Mouse (Mus musculus) small intestine, adult 2 months (tissue): ENCODE measurements around the gene Arhgef3. TPM values are rescaled to one million over a fixed set of nuclear protein-coding genes. Genes with fewer than 3 reads are reported as not detected.

Experiments
- H3K27ac ChIP-seq: fragments of 200-500 bp; 2 replicates; pipeline ENCODE4 v1.5.1; 2012; ENCODE audit warnings: low read depth, low read length, control low read depth, inconsistent platforms; ENCODE audit not compliant: insufficient read depth
- H3K27me3 ChIP-seq: fragments of 200-500 bp; 2 replicates; pipeline ENCODE4 v1.6.1; 2012; ENCODE audit warnings: mild to moderate bottlenecking, moderate library complexity, low read length, inconsistent platforms; ENCODE audit not compliant: control insufficient read depth, insufficient read depth
- H3K36me3 ChIP-seq: fragments of 200-500 bp; 2 replicates; pipeline ENCODE4 v1.6.1; 2012; ENCODE audit warnings: mild to moderate bottlenecking, low read length, control low read depth, inconsistent platforms; ENCODE audit not compliant: control insufficient read depth, insufficient read depth
- H3K4me1 ChIP-seq: fragments of 200-500 bp; 2 replicates; pipeline ENCODE4 v1.6.1; 2012; ENCODE audit warnings: low read length, inconsistent platforms, mixed read lengths; ENCODE audit not compliant: control insufficient read depth, insufficient read depth, insufficient read length
- H3K4me3 ChIP-seq: fragments of 200-500 bp; 2 replicates; pipeline ENCODE4 v1.5.1; 2012; ENCODE audit warnings: low read depth, mild to moderate bottlenecking, control low read depth, inconsistent platforms, low read length, moderate library complexity
- CTCF ChIP-seq: fragments of 200-500 bp; IDR thresholded peaks from 2 replicates; pipeline ENCODE4 v1.5.1; 2012; ENCODE audit warnings: low read depth, mild to moderate bottlenecking, control low read depth, inconsistent platforms, low read length, moderate library complexity, mixed read lengths; ENCODE audit not compliant: insufficient replicate concordance, insufficient read length; ENCODE audit errors: extremely low read depth
- POLR2A ChIP-seq: fragments of 200-500 bp; IDR thresholded peaks from 2 replicates; pipeline ENCODE4 v1.6.1; 2012; ENCODE audit warnings: low read depth, mild to moderate bottlenecking, control low read depth, inconsistent platforms, low read length, moderate library complexity
- WGBS: fragments of 180-500 bp; shearing (Covaris S2); methylation state at CpG from one replicate; pipeline ENCODE4 v1.1.7; 2018; 5-methylcytosine and 5-hydroxymethylcytosine counted together
- polyA plus RNA-seq: library from polyadenylated mRNA; depleted of rRNA; stranded (reverse); fragments of >200 nt; gene quantifications from 2 replicates; pipeline ENCODE4 v1.2.3, GENCODE M21; 2012

Arhgef3 gene
- polyA plus RNA-seq, 1 experiment, result 7.0 TPM

- Histone ChIP-seq H3K4me1 (peaks cover 8% of the 10 kb centered on the region; the same call in 1 of the 2 replicates), H3K27ac (no peak overlapping the region), H3K36me3 (no peaks in the 10 kb centered on the region), H3K4me3 (no peak overlapping the region), H3K27me3 (no peaks in the 10 kb centered on the region)
- TF ChIP-seq CTCF (no peak), POLR2A (no peak)
- WGBS, result 94% methylated on average over 7 of the region's 7 CpGs
Observed at GRCm38 (mm10) chr14:27160762-27161161, 46.1 kb downstream of the Arhgef3 start.

- WGBS, result 33% methylated on average over 6 of the region's 6 CpGs
- no peaks in the 10 kb centered on the region for H3K27me3 ChIP-seq
- TF ChIP-seq CTCF (no peak), POLR2A (no peak)
- no peak overlapping the region for H3K4me3 ChIP-seq
- H3K4me1 ChIP-seq, result peaks cover 8% of the 10 kb centered on the region; the same call in 1 of the 2 replicates
- H3K36me3 ChIP-seq, result no peaks in the 10 kb centered on the region
- peak overlapping the region; percentile 80 for H3K27ac ChIP-seq
Observed at GRCm38 (mm10) chr14:27164639-27165038, 49.9 kb downstream of the Arhgef3 start.

DNA sequence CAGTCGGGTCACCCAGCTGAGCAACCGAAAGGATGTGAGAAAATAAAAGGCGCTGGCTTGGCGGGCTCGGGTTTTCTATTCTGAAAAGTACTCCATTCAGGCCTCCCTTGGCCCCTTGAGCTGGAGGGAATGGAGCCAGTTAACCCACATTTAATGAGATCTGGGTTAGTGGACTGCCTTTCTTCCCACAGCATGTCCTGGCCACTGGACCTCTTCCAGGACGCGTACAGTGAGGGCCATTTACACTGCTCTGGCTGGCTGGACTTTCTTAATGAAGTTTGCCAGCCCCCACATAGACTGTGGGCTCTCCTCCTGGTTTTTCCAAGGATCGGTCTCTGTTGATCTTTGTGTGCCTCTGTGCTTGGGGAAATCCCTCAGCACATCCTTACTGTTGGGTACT, 52.1 kb downstream of the Arhgef3 start:
- Histone ChIP-seq H3K4me3 (no peak overlapping the region), H3K27ac (no peak overlapping the region), H3K27me3 (no peaks in the 10 kb centered on the region), H3K4me1 (peaks cover 11% of the 10 kb centered on the region; the same call in 1 of the 2 replicates), H3K36me3 (no peaks in the 10 kb centered on the region)
- WGBS, result 80% methylated on average over 8 of the region's 8 CpGs
- TF ChIP-seq POLR2A (no peak), CTCF (no peak)

- Histone ChIP-seq H3K27ac (no peak overlapping the region), H3K27me3 (no peaks in the 10 kb centered on the region), H3K4me3 (no peak overlapping the region), H3K36me3 (no peaks in the 10 kb centered on the region), H3K4me1 (peaks cover 11% of the 10 kb centered on the region; the same call in 1 of the 2 replicates)
- WGBS, result 48% methylated on average over 4 of the region's 4 CpGs
- TF ChIP-seq POLR2A (no peak), CTCF (no peak)
Observed at GRCm38 (mm10) chr14:27167177-27167576, 52.5 kb downstream of the Arhgef3 start.

DNA sequence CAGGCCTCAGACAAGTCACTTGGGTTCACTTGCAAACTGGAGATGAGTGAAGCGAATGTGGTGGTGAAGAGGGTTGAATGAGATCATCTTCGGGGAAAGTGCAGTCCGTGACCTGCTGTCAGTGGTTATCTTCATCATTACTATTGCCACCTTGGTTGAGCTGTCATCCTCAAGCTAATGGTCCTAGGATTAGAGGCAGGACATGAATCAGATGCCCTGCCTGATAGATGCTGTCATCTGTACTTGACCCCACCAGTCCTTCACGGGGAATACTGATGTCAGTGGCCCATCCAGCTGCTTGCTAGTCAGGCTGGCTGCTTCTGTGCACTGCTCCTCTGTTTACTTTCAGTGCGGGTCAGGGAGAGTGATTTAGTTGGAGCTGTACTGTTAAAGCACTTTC, 53.7 kb downstream of the Arhgef3 start:
- whole genome bisulfite sequencing, result 81% methylated on average over 5 of the region's 5 CpGs
- no peaks in the 10 kb centered on the region for H3K27me3 ChIP-seq
- no peak for TF ChIP-seq POLR2A
- TF ChIP-seq CTCF, result no peak
- H3K4me3 ChIP-seq, result no peak overlapping the region
- H3K27ac ChIP-seq, result no peak overlapping the region
- H3K36me3 ChIP-seq, result no peaks in the 10 kb centered on the region
- H3K4me1 ChIP-seq, result peaks cover 12% of the 10 kb centered on the region; the same call in 1 of the 2 replicates

DNA sequence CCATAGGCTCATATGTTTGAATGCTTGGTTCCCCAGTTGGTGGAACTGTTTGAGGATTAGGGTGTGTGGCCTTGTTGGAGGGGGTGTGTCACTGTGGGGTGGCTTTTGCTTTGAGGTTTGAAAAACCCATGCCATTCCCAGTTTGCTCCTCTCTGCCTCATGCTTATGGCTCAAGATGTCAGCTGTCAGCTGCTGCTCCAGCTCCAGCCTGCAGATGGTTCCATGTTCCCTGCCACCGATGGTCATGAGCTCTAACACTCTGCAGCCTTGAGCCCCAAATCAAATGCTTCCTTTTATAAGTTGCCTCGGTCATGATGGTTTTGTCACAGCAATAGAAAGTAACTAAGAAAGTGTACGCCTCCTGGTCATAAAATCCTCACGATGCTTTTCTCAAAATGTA, 54.6 kb downstream of the Arhgef3 start:
- no peak overlapping the region for H3K4me3 ChIP-seq
- no peaks in the 10 kb centered on the region for H3K27me3 ChIP-seq
- peaks cover 14% of the 10 kb centered on the region; the same call in 1 of the 2 replicates for H3K4me1 ChIP-seq
- 93% methylated on average over 4 of the region's 4 CpGs for WGBS
- TF ChIP-seq CTCF, result no peak
- no peak for TF ChIP-seq POLR2A
- H3K36me3 ChIP-seq, result no peaks in the 10 kb centered on the region
- H3K27ac ChIP-seq, result no peak overlapping the region

GRCm38 (mm10) chr14:27170421-27170820, 55.7 kb downstream of the Arhgef3 start:
- TF ChIP-seq CTCF (no peak), POLR2A (no peak)
- Histone ChIP-seq H3K4me3 (no peak overlapping the region), H3K4me1 (peaks cover 19% of the 10 kb centered on the region; the same call in 1 of the 2 replicates), H3K27me3 (no peaks in the 10 kb centered on the region), H3K36me3 (no peaks in the 10 kb centered on the region), H3K27ac (no peak overlapping the region)
- WGBS, result 88% methylated on average over 2 of the region's 2 CpGs
